Mouse (Mus musculus) liver, embryonic 14.5 days (tissue): Measurements from ENCODE around the gene Dlgap1. TPM values are rescaled to one million over a fixed set of nuclear protein-coding genes. Genes with fewer than 3 reads are reported as not detected.

Experiments used
- ATAC-seq: fragments of 200-750 bp; cut with Nextera tagmentation; 2 replicates; pipeline ENCODE4 v1.8.0; 2017; ENCODE audit warnings: moderate number of reproducible peaks, mild to moderate bottlenecking, moderate library complexity; ENCODE audit not compliant: insufficient read depth
- DNase-seq, 3 experiments: peaks; one replicate each; pipeline ENCODE4 v3.0.0-alpha.2; 2012 to 2013; ENCODE audit warnings: low read depth in 3 of 3, low spot score in 3 of 3
- H3K27ac ChIP-seq: fragments of 300-500 bp; sonication (generic); 2 replicates; pipeline ENCODE4 v1.5.1; 2014; ENCODE audit warnings: moderate library complexity, mild to moderate bottlenecking, control low read depth, inconsistent platforms
- H3K27me3 ChIP-seq: fragments of 300-500 bp; sonication (generic); 2 replicates; pipeline ENCODE4 v1.6.1; 2014; ENCODE audit warnings: mild to moderate bottlenecking, low read length, moderate library complexity; ENCODE audit not compliant: control insufficient read depth, insufficient read depth
- H3K36me3 ChIP-seq: fragments of 300-500 bp; sonication (generic); replicated peaks from 2 replicates; pipeline ENCODE4 v1.6.1; 2014; ENCODE audit warnings: low read depth; ENCODE audit not compliant: control insufficient read depth, insufficient read depth
- H3K4me1 ChIP-seq, 2 experiments: fragments of 200-500 bp in 1 of 2; fragments of 300-500 bp in 1 of 2; sonication (generic) in 1 of 2; replicated peaks; 2 replicates each; pipeline ENCODE4 v1.6.1; 2012 to 2014; ENCODE audit warnings: antibody characterized with exemption in 1 of 2, inconsistent platforms in 1 of 2, low read length in 1 of 2; ENCODE audit not compliant: control insufficient read depth in 2 of 2, insufficient read depth in 2 of 2
- H3K4me2 ChIP-seq: fragments of 300-500 bp; sonication (generic); 2 replicates; pipeline ENCODE4 v1.6.1; 2014; ENCODE audit warnings: low read depth, mild to moderate bottlenecking, control low read depth, moderate library complexity
- H3K4me3 ChIP-seq, 2 experiments: fragments of 200-500 bp in 1 of 2; fragments of 300-500 bp in 1 of 2; sonication (generic) in 1 of 2; 2 replicates each; pipeline ENCODE4 v1.5.1; 2012 to 2014; ENCODE audit warnings: low read depth in 2 of 2, low read length in 2 of 2, mild to moderate bottlenecking in 2 of 2, control low read depth in 1 of 2, inconsistent platforms in 1 of 2, moderate library complexity in 1 of 2; ENCODE audit not compliant: insufficient read depth in 1 of 2
- H3K9ac ChIP-seq: fragments of 300-500 bp; sonication (generic); replicated peaks from 2 replicates; pipeline ENCODE4 v1.6.1; 2014; ENCODE audit warnings: mild to moderate bottlenecking, control low read depth, moderate library complexity
- H3K9me3 ChIP-seq: fragments of 300-500 bp; sonication (generic); 2 replicates; pipeline ENCODE4 v1.6.1; 2016; ENCODE audit warnings: low read length, mixed read lengths; ENCODE audit not compliant: control insufficient read depth
- CTCF ChIP-seq: IDR thresholded peaks from 2 replicates; pipeline ENCODE4 v1.5.1; 2016; ENCODE audit warnings: antibody characterized with exemption, low read depth, control low read depth
- EP300 ChIP-seq: IDR thresholded peaks from 2 replicates; pipeline ENCODE4 v1.6.1; 2016; ENCODE audit warnings: antibody characterized with exemption, low read depth
- WGBS: fragments of 180-500 bp; shearing (Covaris S2); extraction: QIAGEN DNeasy Blood & Tissue Kit; methylation state at CpG from one replicate; pipeline ENCODE4 v1.1.7; 2014; ENCODE audit not compliant: insufficient replicate concordance; 5-methylcytosine and 5-hydroxymethylcytosine counted together
- polyA plus RNA-seq, 2 experiments: library from polyadenylated mRNA; depleted of rRNA in 1 of 2; stranded (reverse) in 1 of 2; unstranded in 1 of 2; fragments of >200 nt; fragmentation: Nextera tagmentation in 1 of 2; extraction: Ambion mirVana in 1 of 2; gene quantifications; 2 replicates each; pipeline versions ENCODE4 v1.2.1 to v1.2.3; 2012 to 2014

The Dlgap1 gene
- polyA plus RNA-seq, 2 experiments, result 0.01 TPM; not detected in 1

GRCm38 (mm10) chr17:70589140-70589539 is 620.3 kb downstream of the Dlgap1 start:
- H3K4me1 ChIP-seq, result no peaks in the 10 kb centered on the region
- no peak overlapping the region for H3K4me2 ChIP-seq
- H3K27ac ChIP-seq, result no peak overlapping the region
- H3K9ac ChIP-seq, result no peak overlapping the region
- ATAC-seq, result no peak
- no peaks in the 10 kb centered on the region for H3K9me3 ChIP-seq
- DNase-seq, result no peak
- no peaks in the 10 kb centered on the region for H3K36me3 ChIP-seq
- H3K27me3 ChIP-seq, result no peaks in the 10 kb centered on the region
- TF ChIP-seq EP300 (no peak), CTCF (no peak)
- H3K4me3 ChIP-seq, result no peak overlapping the region
- 62% methylated on average over 13 of the region's 13 CpGs for WGBS

DNA sequence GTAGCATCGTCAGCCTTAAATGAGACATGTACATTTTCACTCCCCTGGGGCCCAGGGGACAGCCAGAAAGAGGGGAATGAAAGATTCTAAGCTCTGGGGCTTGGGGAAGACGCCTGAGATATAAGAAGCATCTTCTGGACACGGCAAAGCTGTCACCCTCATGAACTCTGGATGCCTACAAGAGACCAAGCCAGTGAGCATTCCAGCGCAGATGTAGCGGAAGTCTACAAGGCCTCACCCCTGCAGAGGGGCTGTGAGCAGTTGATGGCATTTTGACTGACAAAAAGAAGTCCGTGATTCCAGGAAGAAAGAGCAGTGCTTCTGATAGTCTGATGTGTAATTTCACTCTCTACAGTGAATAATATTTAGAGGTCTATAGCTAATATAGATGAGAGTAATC is 621.6 kb downstream of the Dlgap1 start:
- H3K27ac ChIP-seq, result no peak overlapping the region
- WGBS, result 52% methylated on average over 6 of the region's 6 CpGs
- no peak for ATAC-seq

DNA sequence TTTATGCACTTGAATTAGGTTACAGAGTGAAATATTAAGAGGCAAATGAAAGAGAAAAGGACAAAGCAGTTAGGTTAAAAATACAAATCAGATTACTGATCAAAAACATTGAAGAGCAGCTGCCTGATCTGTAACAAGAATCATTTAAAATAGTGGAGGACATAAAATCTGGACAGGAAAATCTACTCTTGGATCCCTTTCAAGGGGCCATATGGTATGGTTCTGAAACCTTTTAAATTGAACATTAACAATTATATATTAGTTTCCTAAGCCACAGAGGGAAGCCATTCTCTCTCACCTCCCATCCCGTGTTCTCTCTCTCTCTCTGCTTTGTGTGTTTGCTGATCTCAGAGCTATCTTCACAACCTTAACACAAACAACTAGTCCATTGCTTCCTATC is 625.4 kb downstream of the Dlgap1 start:
- no peak for TF ChIP-seq CTCF
- no peak for TF ChIP-seq EP300
- H3K9me3 ChIP-seq, result no peaks in the 10 kb centered on the region
- ATAC-seq (no peak), DNase-seq (no peak)
- no peaks in the 10 kb centered on the region for H3K4me1 ChIP-seq
- H3K36me3 ChIP-seq, result no peaks in the 10 kb centered on the region
- H3K9ac ChIP-seq, result no peak overlapping the region
- WGBS, result 29% methylated on average over 1 of the region's 1 CpGs
- no peak overlapping the region for H3K4me3 ChIP-seq
- H3K27me3 ChIP-seq, result no peaks in the 10 kb centered on the region
- no peak overlapping the region for H3K4me2 ChIP-seq
- H3K27ac ChIP-seq, result no peak overlapping the region

More for the DNA sequence above, 621.6 kb downstream of the Dlgap1 start:
- Histone ChIP-seq H3K9ac (no peak overlapping the region), H3K4me1 (no peaks in the 10 kb centered on the region), H3K36me3 (no peaks in the 10 kb centered on the region), H3K9me3 (no peaks in the 10 kb centered on the region), H3K4me2 (no peak overlapping the region), H3K27me3 (no peaks in the 10 kb centered on the region), H3K4me3 (no peak overlapping the region)
- TF ChIP-seq CTCF (no peak), EP300 (no peak)
- DNase-seq, result no peak

DNA sequence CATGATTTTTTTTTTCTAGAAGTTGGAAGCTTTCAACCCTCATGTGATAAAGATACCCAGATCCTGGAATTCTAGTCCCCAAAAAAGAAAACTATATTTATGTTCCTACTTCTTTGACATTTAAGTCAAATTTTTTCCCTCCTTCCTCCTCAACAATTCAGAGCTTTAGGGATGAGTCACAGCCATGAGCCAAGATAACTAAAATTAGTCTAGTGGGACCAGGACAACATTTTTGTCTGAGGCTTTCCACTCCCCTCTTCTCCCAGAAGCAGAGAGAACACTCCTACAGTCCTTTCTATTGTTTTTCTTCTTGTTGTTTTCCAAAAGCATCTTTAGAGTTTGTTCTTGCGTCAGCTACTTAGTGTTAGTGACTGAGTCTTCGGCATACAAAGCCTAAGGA is 627.5 kb downstream of the Dlgap1 start:
- Histone ChIP-seq H3K4me3 (no peak overlapping the region), H3K4me1 (no peaks in the 10 kb centered on the region), H3K9ac (no peak overlapping the region), H3K4me2 (no peak overlapping the region), H3K27me3 (no peaks in the 10 kb centered on the region), H3K36me3 (no peaks in the 10 kb centered on the region), H3K9me3 (no peaks in the 10 kb centered on the region), H3K27ac (no peak overlapping the region)
- no peak for ATAC-seq
- WGBS, result 66% methylated on average over 2 of the region's 2 CpGs
- TF ChIP-seq CTCF, result no peak
- TF ChIP-seq EP300, result no peak
- no peak for DNase-seq

DNA sequence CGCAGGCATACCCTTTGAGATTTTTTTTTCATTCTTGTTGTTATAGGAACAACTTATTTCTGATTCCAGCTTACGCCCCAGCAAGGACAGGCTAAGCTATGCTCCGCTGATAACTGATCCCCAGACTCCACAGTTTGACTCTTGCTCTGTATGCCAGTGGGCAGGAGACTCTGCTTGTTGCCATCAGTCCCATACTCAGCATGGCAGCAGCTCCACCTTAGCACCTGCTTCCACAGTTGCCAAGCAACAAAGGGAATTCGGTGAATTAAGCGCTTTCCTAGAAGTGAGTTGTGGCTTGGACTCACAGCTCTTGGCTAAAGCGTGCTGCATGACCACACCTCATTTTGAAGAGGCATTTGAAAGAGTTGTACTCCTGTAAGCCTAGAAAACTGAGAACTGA is 631.6 kb downstream of the Dlgap1 start:
- Histone ChIP-seq H3K9ac (no peak overlapping the region), H3K27ac (no peak overlapping the region), H3K27me3 (no peaks in the 10 kb centered on the region), H3K4me1 (no peaks in the 10 kb centered on the region), H3K9me3 (no peaks in the 10 kb centered on the region), H3K36me3 (no peaks in the 10 kb centered on the region), H3K4me2 (no peak overlapping the region), H3K4me3 (no peak overlapping the region)
- ATAC-seq (no peak), DNase-seq (no peak)
- WGBS, result 55% methylated on average over 6 of the region's 6 CpGs
- TF ChIP-seq EP300, result no peak
- no peak for TF ChIP-seq CTCF

DNA sequence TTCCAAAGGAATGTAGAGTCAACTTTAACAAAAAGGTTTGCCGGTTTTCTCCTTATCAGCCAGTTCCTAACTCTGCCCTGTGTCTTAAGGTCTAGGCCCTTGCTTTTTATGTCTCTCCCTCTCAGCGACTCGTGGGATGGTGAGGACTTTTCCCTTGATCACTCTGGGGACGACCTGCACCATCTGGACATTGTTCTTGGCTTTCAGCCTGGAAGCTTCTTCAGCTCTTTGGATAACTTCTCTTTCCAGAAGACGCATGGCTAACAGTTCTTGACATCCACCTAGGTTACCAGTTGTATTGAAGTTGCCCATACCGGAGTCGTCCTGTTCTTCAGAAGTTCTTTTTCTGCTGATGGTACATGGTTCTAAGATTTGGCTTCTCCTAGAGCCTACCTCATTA is 633.2 kb downstream of the Dlgap1 start:
- Histone ChIP-seq H3K4me2 (no peak overlapping the region), H3K4me1 (no peaks in the 10 kb centered on the region), H3K9me3 (no peaks in the 10 kb centered on the region), H3K27me3 (no peaks in the 10 kb centered on the region), H3K27ac (no peak overlapping the region), H3K9ac (no peak overlapping the region), H3K4me3 (no peak overlapping the region), H3K36me3 (no peaks in the 10 kb centered on the region)
- ATAC-seq (no peak), DNase-seq (no peak)
- 60% methylated on average over 7 of the region's 7 CpGs for WGBS
- TF ChIP-seq EP300 (no peak), CTCF (no peak)
